15 mouse cellular contexts compared by ENCODE assay signal in the genomic region with DNA sequence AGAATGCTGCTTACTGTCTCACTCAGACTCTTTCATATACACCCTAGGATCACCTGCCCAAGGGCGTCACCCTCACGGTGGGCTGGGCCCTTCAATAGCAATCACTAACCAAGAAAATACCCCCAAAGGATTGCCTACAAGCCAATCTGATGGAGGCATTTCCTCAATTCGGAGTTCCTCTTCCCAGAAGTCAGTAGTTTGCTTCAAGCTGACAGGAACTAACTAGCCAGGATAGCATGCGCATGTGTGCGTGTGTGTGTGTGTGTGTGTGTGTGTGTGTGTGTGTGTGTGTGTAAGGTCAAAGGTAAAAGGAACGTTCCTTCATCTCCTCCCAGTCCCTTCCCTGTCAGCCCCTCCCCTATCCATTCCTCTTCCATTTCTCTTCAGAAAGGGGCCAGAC.
"Had no signal": no experiment of that assay in that cellular context is flagged by ENCODE, and none has a peak within 500 bp of the region (broad histone marks: within the 10 kb centered on the region; RNA-seq: fewer than 3 reads in every experiment).

No protein-coding gene starts in this region.

- H3K36me3 ChIP-seq: limb, embryonic 13.5 days; neural tube, embryonic 15.5 days; stomach, embryonic 15.5 days had no signal

- H3K4me3 ChIP-seq: layer of hippocampus, adult 2 months; limb, embryonic 13.5 days; neural tube, embryonic 15.5 days; stomach, embryonic 15.5 days had no signal

- H3K9ac ChIP-seq: limb, embryonic 13.5 days; liver, embryonic 14.5 days; neural tube, embryonic 15.5 days; stomach, embryonic 15.5 days had no signal

- H3K9me3 ChIP-seq: limb, embryonic 13.5 days; neural tube, embryonic 15.5 days; stomach, embryonic 15.5 days had no signal

- DNase-seq: kidney, adult 11 months; kidney, adult 9 months; kidney, postnatal 10 days; kidney, postnatal 4 days; left cerebral cortex, postnatal 4 days; lung, adult 18-20 months; thymus, adult 2 months; thymus, postnatal 36 days had no signal

- H3K27ac ChIP-seq: layer of hippocampus, adult 2 months; limb, embryonic 13.5 days; liver, embryonic 14.5 days; neural tube, embryonic 15.5 days; stomach, embryonic 15.5 days had no signal

- ATAC-seq: midbrain, embryonic 16.5 days had no signal

- H3K4me1 ChIP-seq: stomach, embryonic 15.5 days had no signal

- H3K4me2 ChIP-seq: limb, embryonic 13.5 days; midbrain, embryonic 11.5 days; neural tube, embryonic 15.5 days; stomach, embryonic 15.5 days had no signal

- H3K27me3 ChIP-seq: limb, embryonic 13.5 days; neural tube, embryonic 15.5 days; stomach, embryonic 15.5 days had no signal
